Mouse (Mus musculus): Measurements from ENCODE around the gene S100a2.

DNA sequence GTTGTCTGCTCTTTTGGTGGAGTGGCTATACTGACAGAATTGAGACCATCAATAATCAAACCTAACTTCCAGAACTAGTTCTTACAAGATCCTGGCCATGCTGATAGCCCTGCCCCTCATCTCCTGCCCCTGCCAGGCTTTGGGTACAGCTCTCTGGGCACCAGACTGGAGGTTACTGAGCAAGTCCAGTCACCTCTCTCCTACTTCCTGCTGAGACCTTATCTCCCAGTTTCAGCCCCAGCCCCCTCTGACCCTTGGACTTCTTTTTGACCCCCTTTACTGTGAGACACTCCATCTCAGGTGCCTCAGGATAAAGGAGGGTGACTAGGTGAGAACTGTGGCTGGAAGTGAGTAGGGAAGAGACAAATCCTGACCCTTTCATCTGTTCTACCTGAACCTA, 19.1 kb downstream of the S100a2 start:
- TF ChIP-seq CTCF (IDR thresholded peaks at IDR 0.05; ENCODE audit: borderline replicate concordance, insufficient read depth, low read length): no peak
- no peak for TF ChIP-seq POLR2A (IDR thresholded peaks at IDR 0.05; ENCODE audit: low read depth, low read length)
